Mouse (Mus musculus): ENCODE results near the gene Rin3. TPM values are rescaled to one million over a fixed set of nuclear protein-coding genes. Genes with fewer than 3 reads are reported as not detected.

Rin3 gene
- polyA plus RNA-seq, 1 experiment from 2014 or later = 9.2 TPM

DNA sequence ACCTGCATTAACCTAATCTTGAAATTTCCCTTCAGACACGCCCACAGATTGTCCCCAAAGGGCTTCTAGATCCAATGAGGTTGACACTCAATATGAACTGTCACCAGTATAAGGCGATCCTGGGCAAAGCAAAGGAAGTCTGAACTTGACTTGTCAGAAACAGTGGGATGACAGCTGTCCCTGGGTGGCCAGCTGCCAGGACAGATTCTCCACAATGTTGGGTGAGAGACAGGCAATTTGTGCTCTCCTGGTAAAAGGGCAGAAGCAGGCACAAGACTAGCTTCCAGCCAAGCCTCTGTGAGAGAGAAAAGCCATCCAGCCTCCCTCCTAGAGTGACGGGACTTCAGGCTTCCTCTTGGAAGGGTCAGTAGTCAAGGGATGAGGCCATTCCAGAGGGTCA lies 89.5 kb downstream of the Rin3 start:
- Histone ChIP-seq H3K36me3 (ENCODE audit: control insufficient read depth, insufficient read depth) (peaks cover 7% of the 10 kb centered on the region), H3K9ac (ENCODE audit: low read depth, low read length) (no peak overlapping the region), H3K27me3 (ENCODE audit: control insufficient read depth, insufficient read depth, low read depth, low read length) (no peaks in the 10 kb centered on the region), H3K27ac (ENCODE audit: low read length) (no peak overlapping the region), H3K4me1 (ENCODE audit: control insufficient read depth, low read depth, low read length) (no peaks in the 10 kb centered on the region), H3K9me3 (replicated peaks; ENCODE audit: control insufficient read depth, low read length) (no peaks in the 10 kb centered on the region), H3K4me3 (ENCODE audit: low read depth, low read length) (no peak overlapping the region), H3K4me2 (ENCODE audit: low read depth, low read length) (no peak overlapping the region)
- whole genome bisulfite sequencing (ENCODE audit: insufficient replicate concordance) = 48% methylated on average over 3 of the region's 3 CpGs
- ATAC-seq (ENCODE audit: low read depth) = no peak

DNA sequence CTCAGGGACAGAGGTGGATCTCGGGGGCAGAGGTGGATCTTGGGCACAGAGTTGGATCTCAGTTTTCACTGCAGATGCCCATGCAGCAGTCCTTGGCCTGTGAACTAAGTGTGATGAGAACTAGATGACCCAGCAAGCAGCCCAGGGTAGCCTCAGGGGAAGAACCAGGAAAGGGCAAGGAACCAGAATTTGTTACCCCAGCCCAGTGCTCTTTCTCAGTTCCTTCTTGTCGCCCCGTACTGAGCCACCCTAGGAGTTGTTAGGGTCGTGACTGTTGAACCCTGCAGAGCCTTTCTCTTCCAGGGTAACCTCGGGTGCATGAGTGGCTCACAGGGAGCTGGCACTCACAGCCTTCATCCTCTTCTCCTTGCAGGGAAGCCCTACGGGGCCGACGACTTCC lies 99.3 kb downstream of the Rin3 start:
- WGBS (ENCODE audit: insufficient replicate concordance) = 63% methylated on average over 8 of the region's 8 CpGs
- ATAC-seq (ENCODE audit: low read depth) = no peak
- Histone ChIP-seq H3K4me3 (ENCODE audit: low read depth, low read length) (no peak overlapping the region), H3K27me3 (ENCODE audit: control insufficient read depth, insufficient read depth, low read depth, low read length) (no peaks in the 10 kb centered on the region), H3K4me1 (ENCODE audit: control insufficient read depth, low read depth, low read length) (no peaks in the 10 kb centered on the region), H3K4me2 (ENCODE audit: low read depth, low read length) (no peak overlapping the region), H3K36me3 (ENCODE audit: control insufficient read depth, insufficient read depth) (peaks cover 12% of the 10 kb centered on the region), H3K9me3 (replicated peaks; ENCODE audit: control insufficient read depth, low read length) (no peaks in the 10 kb centered on the region), H3K27ac (ENCODE audit: low read length) (no peak overlapping the region), H3K9ac (ENCODE audit: low read depth, low read length) (no peak overlapping the region)

DNA sequence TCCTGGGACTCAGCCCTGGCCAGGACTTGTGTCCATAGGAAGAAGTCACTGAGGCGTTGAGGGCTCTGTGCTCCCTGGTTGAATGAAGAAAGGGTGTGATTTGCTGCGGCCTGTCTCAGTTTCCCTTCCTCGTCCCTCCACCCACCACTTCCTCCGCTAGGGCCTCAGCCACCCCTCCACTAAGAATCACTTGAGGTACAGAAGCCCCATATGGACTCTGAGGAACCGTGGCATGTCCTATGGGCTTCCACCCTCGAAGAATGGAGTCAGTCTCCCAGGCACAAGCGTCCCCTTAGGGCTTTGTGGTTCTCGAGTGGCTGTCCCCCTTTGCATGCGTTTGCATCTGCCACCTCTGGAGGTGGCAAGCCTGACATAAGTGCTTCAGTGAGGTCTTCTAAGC lies 100.4 kb downstream of the Rin3 start:
- peaks cover 15% of the 10 kb centered on the region for H3K36me3 ChIP-seq (ENCODE audit: control insufficient read depth, insufficient read depth)
- ATAC-seq (ENCODE audit: low read depth) = no peak
- H3K27ac ChIP-seq (ENCODE audit: low read length) = no peak overlapping the region

DNA sequence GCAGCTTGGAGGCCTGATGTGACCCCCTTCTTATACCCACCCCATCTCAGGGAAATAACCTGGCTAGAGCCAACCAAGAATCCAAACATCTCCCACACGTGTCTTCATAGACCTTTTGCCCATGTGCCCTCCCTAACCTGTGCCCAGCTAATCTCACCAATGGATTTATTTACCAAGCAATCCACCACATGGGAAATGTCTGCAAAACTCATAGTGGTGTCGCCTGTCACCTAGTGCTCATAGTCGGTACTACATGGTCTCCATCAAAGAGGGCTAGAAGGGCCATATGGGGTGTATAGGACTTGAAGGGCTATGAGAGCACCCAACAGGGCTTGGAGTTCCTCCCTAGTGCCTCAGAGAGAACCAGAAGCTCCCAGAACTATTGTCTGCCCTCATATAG lies 102.0 kb downstream of the Rin3 start:
- Histone ChIP-seq H3K36me3 (ENCODE audit: control insufficient read depth, insufficient read depth) (peaks cover 15% of the 10 kb centered on the region), H3K4me3 (ENCODE audit: low read depth, low read length) (no peak overlapping the region), H3K27ac (ENCODE audit: low read length) (no peak overlapping the region), H3K9me3 (replicated peaks; ENCODE audit: control insufficient read depth, low read length) (no peaks in the 10 kb centered on the region), H3K4me2 (ENCODE audit: low read depth, low read length) (no peak overlapping the region), H3K4me1 (ENCODE audit: control insufficient read depth, low read depth, low read length) (no peaks in the 10 kb centered on the region), H3K27me3 (ENCODE audit: control insufficient read depth, insufficient read depth, low read depth, low read length) (no peaks in the 10 kb centered on the region), H3K9ac (ENCODE audit: low read depth, low read length) (no peak overlapping the region)
- no peak for ATAC-seq (ENCODE audit: low read depth)
- 27% methylated on average over 3 of the region's 3 CpGs for WGBS (ENCODE audit: insufficient replicate concordance)

More for the DNA sequence above, 100.4 kb downstream of the Rin3 start:
- no peaks in the 10 kb centered on the region for H3K27me3 ChIP-seq (ENCODE audit: control insufficient read depth, insufficient read depth, low read depth, low read length)
- no peak overlapping the region for H3K9ac ChIP-seq (ENCODE audit: low read depth, low read length)
- H3K9me3 ChIP-seq (replicated peaks; ENCODE audit: control insufficient read depth, low read length) = no peaks in the 10 kb centered on the region
- WGBS (ENCODE audit: insufficient replicate concordance) = 59% methylated on average over 9 of the region's 9 CpGs
- no peaks in the 10 kb centered on the region for H3K4me1 ChIP-seq (ENCODE audit: control insufficient read depth, low read depth, low read length)
- no peak overlapping the region for H3K4me2 ChIP-seq (ENCODE audit: low read depth, low read length)
- H3K4me3 ChIP-seq (ENCODE audit: low read depth, low read length) = no peak overlapping the region

DNA sequence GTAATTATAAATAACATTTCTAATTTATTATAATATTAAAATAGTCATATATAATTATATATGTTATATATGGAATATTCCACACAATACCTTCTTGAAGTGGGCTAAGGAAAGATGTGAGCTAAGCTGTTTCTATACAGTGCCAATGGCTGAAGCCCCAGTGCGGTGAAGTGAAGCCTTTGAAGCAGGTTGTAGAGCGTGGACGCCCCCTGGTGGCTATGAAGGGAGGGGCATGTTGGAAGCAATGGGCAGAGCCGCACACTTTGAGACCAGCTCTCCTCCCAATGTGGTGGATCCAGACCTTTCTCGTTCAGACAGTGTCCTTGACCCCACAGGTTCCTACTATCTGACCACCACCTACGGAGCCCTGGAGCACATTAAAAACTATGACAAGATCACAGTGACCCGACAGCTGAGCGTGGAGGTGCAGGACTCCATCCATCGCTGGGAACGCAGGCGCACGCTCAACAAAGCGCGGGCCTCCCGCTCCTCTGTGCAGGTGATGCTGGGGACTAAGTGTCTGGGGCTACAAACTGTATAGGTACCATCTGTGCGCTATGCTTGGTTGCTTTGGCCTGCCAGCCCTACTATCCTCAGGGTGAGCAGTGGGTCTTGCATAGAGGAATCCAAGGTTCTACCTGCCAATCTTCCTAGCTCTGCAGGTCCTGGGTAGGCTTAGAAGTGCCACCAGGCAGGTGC lies 104.5 kb downstream of the Rin3 start:
- 62% methylated on average over 16 of the region's 16 CpGs for WGBS (ENCODE audit: insufficient replicate concordance)
- no peaks in the 10 kb centered on the region for H3K27me3 ChIP-seq (ENCODE audit: control insufficient read depth, insufficient read depth, low read depth, low read length)
- no peaks in the 10 kb centered on the region for H3K4me1 ChIP-seq (ENCODE audit: control insufficient read depth, low read depth, low read length)
- H3K36me3 ChIP-seq (ENCODE audit: control insufficient read depth, insufficient read depth) = peaks cover 13% of the 10 kb centered on the region
- ATAC-seq (ENCODE audit: low read depth) = 0 out of 2 replicates have a peak, but pooled peaks have one; percentile 30
- H3K9me3 ChIP-seq (replicated peaks; ENCODE audit: control insufficient read depth, low read length) = no peaks in the 10 kb centered on the region
- H3K4me2 ChIP-seq (ENCODE audit: low read depth, low read length) = no peak overlapping the region
- H3K9ac ChIP-seq (ENCODE audit: low read depth, low read length) = no peak overlapping the region
- no peak overlapping the region for H3K4me3 ChIP-seq (ENCODE audit: low read depth, low read length)
- no peak overlapping the region for H3K27ac ChIP-seq (ENCODE audit: low read length)

DNA sequence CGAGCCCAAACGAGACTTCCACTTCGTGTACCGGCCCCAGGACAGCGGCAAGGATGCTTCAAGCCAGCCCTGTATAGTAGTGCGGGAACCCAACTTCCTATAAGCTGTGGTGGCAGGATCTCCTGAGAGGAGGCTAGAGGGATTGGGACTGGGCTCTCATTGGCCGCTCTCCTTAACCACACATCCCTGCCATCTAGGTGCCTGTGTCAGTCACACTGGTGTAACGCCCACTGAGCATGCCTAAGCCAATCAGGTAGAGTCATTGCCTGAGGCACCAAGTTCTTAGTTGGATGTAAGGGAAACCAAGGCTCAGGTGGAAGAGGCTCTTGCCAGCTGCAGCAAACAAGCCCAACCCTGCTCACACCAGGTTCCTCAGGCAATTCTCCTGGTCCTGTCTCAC lies 107.2 kb downstream of the Rin3 start:
- WGBS (ENCODE audit: insufficient replicate concordance) = 72% methylated on average over 8 of the region's 8 CpGs

DNA sequence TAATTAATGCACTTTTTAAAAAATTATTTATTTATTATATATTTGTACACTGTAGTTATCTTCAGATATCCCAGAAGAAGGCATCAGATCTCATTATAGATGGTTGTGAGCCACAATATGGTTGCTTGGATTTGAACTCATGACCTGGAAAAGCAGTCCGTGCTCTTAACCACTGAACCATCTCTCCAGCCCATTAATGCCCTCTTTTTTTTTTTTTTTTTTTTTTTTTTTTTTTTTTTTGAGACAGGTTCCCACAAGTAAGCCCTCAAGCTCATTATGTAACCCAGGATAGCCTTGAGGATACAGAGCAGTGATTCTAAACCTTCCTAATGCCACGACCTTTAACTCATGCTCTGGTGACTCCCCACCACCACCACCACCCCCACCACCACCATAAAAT lies 108.3 kb downstream of the Rin3 start:
- Histone ChIP-seq H3K27ac (ENCODE audit: low read length) (no peak overlapping the region), H3K9ac (ENCODE audit: low read depth, low read length) (no peak overlapping the region), H3K36me3 (ENCODE audit: control insufficient read depth, insufficient read depth) (peaks cover 3% of the 10 kb centered on the region), H3K9me3 (replicated peaks; ENCODE audit: control insufficient read depth, low read length) (no peaks in the 10 kb centered on the region), H3K4me1 (ENCODE audit: control insufficient read depth, low read depth, low read length) (no peaks in the 10 kb centered on the region), H3K4me3 (ENCODE audit: low read depth, low read length) (no peak overlapping the region), H3K4me2 (ENCODE audit: low read depth, low read length) (no peak overlapping the region), H3K27me3 (ENCODE audit: control insufficient read depth, insufficient read depth, low read depth, low read length) (no peaks in the 10 kb centered on the region)
- 57% methylated on average over 2 of the region's 2 CpGs for WGBS (ENCODE audit: insufficient replicate concordance)
- no peak for ATAC-seq (ENCODE audit: low read depth)

More for the DNA sequence above, 107.2 kb downstream of the Rin3 start:
- H3K36me3 ChIP-seq (ENCODE audit: control insufficient read depth, insufficient read depth) = peaks cover 3% of the 10 kb centered on the region
- no peak overlapping the region for H3K9ac ChIP-seq (ENCODE audit: low read depth, low read length)
- no peak overlapping the region for H3K4me3 ChIP-seq (ENCODE audit: low read depth, low read length)
- ATAC-seq (ENCODE audit: low read depth) = no peak
- no peaks in the 10 kb centered on the region for H3K9me3 ChIP-seq (replicated peaks; ENCODE audit: control insufficient read depth, low read length)
- H3K4me2 ChIP-seq (ENCODE audit: low read depth, low read length) = no peak overlapping the region
- no peaks in the 10 kb centered on the region for H3K4me1 ChIP-seq (ENCODE audit: control insufficient read depth, low read depth, low read length)
- no peaks in the 10 kb centered on the region for H3K27me3 ChIP-seq (ENCODE audit: control insufficient read depth, insufficient read depth, low read depth, low read length)
- no peak overlapping the region for H3K27ac ChIP-seq (ENCODE audit: low read length)

DNA sequence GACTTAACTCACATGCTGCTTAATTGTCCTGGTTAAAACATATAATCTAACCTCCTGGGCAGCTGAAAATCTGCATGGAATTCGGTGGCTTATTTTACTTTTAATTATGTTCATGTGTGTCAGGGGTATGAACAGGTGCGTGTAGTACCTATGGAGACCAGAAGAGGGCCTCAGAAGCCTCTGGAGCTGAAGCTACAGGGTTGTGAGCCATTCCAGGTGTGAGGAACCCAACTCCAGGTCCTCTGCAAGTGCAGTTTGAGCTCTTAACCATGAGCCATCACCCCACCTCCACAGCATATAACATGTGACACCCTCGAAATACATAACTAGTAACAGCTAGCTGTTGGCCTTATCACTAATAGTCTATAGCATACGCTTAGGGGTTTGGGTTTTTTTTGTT lies 109.1 kb downstream of the Rin3 start:
- Histone ChIP-seq H3K27ac (ENCODE audit: low read length) (no peak overlapping the region), H3K9ac (ENCODE audit: low read depth, low read length) (no peak overlapping the region), H3K4me1 (ENCODE audit: control insufficient read depth, low read depth, low read length) (no peaks in the 10 kb centered on the region), H3K36me3 (ENCODE audit: control insufficient read depth, insufficient read depth) (peaks cover 3% of the 10 kb centered on the region), H3K4me3 (ENCODE audit: low read depth, low read length) (no peak overlapping the region), H3K9me3 (replicated peaks; ENCODE audit: control insufficient read depth, low read length) (no peaks in the 10 kb centered on the region), H3K27me3 (ENCODE audit: control insufficient read depth, insufficient read depth, low read depth, low read length) (no peaks in the 10 kb centered on the region), H3K4me2 (ENCODE audit: low read depth, low read length) (no peak overlapping the region)
- WGBS (ENCODE audit: insufficient replicate concordance) = 58% methylated on average over 4 of the region's 4 CpGs
- ATAC-seq (ENCODE audit: low read depth) = no peak

DNA sequence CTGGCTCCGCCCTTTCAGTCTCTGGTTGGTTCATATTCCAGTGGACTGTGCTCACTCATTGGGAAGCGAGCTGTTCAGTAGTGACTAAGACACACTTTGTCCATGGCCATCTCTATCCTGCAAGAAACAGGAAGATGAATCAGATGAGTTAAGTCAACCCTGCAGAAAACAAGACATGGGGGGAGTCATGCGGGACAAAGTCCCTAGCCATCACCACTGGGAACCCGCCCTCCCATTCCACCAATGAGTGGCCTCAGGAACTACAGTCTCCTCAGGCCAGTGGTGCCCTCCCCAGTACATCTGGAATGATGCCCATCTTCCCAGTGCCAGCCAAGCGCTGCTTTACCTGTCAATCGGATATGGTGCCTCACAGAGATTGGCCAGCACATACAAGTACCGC lies 111.6 kb downstream of the Rin3 start:
- Histone ChIP-seq H3K27me3 (ENCODE audit: control insufficient read depth, insufficient read depth, low read depth, low read length) (no peaks in the 10 kb centered on the region), H3K36me3 (ENCODE audit: control insufficient read depth, insufficient read depth) (no peaks in the 10 kb centered on the region; the same call in 1 of the 2 replicates), H3K4me3 (ENCODE audit: low read depth, low read length) (no peak overlapping the region), H3K27ac (ENCODE audit: low read length) (no peak overlapping the region), H3K9ac (ENCODE audit: low read depth, low read length) (no peak overlapping the region), H3K4me1 (ENCODE audit: control insufficient read depth, low read depth, low read length) (no peaks in the 10 kb centered on the region), H3K4me2 (ENCODE audit: low read depth, low read length) (no peak overlapping the region), H3K9me3 (replicated peaks; ENCODE audit: control insufficient read depth, low read length) (no peaks in the 10 kb centered on the region)
- ATAC-seq (ENCODE audit: low read depth) = no peak
- 69% methylated on average over 7 of the region's 7 CpGs for WGBS (ENCODE audit: insufficient replicate concordance)

Data from liver, embryonic 16.5 days (tissue).